Mouse (Mus musculus): Measurements from ENCODE around the gene Endod1. TPM values are rescaled to one million over a fixed set of nuclear protein-coding genes. Genes with fewer than 3 reads are reported as not detected.
"Not testable (repeated sequence)": the region's sequence is repeated elsewhere in the genome, so short reads cannot be mapped to it uniquely, and the experiment has no call there.

Endod1 gene
- total RNA-seq, 2 experiments from 2014 or later, result 74.3 TPM

DNA sequence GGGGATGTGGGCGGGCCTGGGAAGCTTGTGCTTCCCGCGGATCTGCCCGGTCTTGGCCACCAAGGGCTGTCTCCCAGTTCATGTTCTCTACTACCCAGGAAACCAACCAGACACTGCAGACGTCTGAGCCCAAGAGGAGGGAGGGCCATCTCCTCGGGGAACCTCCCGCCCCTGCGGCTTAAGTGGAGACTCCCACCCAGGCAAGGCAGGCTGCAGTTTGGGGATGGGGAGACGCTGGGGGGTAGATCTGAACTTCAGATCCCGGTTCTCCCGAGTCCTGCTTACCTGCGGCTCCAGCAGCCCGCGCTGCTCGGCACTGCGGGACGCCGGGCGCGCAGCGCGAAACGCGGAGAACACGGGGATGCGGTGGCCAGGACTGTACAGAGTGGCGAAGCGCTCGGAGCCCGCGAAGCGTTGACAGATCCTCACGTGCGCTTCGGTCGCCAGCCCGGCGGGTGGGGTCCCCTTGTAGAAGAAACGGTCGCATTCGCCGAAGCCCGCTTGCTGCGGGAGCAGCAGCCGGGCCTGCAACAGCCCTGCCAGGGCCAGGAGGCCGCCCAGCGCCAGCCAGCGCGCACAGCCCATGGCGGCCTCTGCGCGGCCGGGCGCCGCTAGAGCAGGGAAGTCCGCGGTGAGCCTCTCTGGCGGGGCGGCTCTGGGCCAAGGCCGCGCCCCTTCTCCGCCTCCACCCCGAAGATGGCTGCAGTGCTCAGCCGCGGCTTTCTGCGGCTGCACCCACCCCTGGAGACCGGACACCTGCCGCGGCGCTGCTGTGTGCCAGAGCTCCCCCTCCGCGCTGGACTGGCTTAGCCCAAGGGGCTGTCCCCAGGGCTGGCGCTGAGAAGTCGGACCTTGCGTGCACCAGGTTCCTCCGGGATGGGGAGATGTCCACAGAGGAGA, 671 bp downstream of the Endod1 start:
- peak; percentile 73 to 83 for DNase-seq (ENCODE audit: low spot score in 2 of 2)

DNA sequence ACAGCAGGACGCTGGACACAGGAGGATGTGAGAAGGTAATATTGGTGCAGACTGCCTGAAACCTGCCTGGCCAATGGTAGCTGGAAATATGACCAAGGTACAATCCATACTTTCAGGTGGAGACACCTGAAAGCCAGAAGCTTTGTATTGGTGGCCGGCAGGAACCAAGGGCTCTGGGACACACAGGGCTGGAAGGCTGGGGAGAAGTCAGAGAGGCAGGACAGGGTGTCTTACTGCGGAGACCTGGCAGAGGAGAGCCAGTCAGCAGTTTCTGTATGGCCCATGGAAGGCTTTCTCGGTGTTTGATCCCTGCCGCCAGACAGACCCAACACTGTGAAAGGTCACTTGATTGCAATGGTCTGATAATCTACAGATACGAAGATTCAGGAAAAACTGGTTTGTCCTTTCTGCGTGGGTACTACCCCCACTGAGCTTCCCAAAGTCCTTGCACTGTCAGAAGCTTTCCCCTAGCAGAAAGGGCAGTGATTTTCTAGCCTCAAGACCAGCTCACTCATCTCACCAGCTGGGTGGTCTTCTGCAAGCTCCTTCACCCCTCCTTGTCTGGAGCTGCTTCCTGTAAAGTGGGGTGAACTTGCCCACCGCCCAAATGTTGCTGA, 1.4 kb downstream of the Endod1 start:
- no peak for DNase-seq (ENCODE audit: low spot score in 2 of 2)

DNA sequence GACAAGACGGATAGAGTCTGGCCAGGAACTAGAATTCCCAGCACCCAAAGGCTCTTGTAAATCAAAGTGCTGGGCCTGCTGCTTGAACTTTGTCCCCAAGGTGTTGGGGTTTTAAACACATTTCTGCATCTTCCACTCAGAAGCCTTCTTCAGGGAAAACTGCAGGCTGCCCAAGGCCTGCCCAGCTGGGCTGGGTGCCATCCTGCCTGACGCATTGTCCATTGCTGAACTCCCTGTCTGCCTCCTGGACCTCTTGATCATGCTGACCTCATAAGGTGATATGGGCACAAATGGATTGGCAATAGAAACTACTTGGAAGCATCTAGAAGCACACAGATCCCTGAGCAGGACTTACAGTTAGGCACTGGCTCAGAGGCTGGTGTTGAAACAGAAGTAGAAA, 3.2 kb downstream of the Endod1 start:
- DNase-seq (ENCODE audit: low spot score in 2 of 2), result no peak

DNA sequence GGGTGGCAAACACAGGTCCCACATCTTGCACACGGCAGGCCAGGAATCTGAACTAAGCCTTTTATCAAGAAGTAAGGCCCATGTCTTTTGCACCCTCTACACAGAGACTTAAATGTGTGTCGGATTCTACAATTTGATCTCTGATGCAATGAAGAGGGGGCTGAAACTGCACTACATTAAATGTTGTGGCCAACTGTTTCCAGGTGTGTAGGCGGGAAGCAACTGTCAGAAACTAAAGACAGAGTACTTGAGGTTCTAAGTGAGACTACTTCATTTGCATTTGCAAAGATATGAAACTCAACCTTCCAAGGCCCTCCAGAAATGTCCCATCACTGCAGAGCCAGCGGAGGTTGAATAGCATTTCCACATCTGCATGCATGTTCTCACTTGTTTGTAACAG, 5.2 kb downstream of the Endod1 start:
- DNase-seq (ENCODE audit: low spot score in 2 of 2), result peak; percentile 25 to 48

DNA sequence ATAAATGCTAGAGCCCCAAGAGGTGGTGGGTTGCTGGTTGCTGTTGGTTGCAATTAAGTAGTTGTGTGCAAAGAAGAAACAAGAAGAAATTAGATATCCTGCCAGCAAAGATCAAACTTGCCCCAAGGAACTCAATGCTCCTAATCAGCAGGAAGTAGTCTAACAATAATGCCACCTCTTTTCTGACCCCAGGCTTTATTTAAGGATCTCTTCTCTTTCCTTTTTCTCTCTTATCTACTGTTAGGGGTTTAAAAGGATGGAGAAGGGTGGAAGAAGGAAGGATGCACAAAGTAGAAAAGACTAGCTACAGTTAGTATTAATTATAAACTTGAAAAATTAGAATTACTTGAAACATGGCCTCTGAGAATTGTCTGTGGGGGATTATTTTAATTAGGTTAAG, 8.9 kb downstream of the Endod1 start:
- no peak for DNase-seq (ENCODE audit: low spot score in 2 of 2)

DNA sequence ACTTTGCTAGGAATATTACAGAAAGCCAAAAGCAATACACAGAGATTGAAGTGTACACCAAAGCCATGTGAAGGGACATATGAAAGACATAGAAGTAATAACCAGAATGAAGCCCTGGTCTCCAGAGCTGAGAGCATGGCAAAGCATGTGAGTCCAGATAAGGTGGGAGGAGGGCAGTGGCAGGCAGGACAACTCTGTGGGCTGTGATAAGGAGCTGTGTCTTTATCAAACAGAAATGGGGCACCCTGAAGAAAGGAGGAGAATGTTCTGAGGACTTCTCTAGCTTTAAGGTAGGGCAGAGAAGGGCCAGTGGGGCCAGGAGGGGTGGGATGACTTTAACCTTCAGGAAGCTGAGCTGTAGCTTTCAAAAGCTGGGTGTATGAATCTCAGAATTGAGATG, 12.0 kb downstream of the Endod1 start:
- no peak for DNase-seq (ENCODE audit: low spot score in 2 of 2)

DNA sequence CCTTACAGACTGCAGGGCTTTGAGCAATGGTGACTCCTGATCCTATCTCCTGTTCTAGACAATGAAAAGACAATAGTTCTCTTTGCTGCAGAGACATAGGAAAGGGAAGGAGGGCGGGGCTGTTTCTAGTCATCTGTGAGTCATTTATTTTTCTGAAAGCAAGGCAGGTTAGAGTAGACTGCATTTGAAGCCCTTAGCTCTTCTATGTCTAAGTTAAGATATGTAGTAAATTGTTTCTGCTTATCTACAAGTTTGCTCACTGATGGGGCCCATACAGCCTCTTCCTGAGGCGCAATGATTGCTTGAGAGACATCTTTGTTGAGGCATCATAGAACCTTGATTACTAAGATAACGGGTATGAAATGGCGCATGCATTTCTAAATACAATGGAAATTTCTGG, 13.5 kb downstream of the Endod1 start:
- DNase-seq (ENCODE audit: low spot score in 2 of 2), result no peak

DNA sequence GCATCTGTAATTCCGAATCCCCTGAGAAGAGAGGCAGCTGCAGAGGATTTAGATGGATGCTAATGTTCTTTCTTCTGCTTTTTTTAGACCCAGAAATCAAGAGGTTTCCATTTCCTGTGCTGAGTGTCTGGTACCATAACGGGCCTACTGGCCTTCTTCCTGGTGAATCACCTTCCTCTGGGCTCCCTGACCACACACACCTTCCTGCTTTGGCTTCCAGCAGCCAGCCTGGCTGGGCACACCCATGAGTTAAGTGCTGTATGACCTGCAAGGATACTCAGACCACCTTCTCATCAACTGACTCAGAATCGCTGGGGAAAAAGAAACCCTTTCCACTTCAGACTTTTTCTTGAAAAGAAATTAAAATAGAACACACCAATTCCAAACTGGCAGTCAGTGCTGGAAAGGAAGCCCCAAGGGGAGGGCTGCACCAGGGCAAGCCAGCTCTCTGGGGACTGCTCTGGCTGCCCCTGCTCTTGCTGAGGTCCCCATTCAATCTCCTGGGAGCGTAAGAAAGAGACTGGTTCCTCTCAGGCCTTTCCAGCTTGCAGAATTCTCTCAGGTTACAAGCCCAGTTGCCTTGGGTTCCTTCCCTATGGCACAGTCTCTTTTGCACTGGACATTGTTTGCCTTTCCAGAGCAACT, 15.7 kb downstream of the Endod1 start:
- no peak for DNase-seq (ENCODE audit: low spot score in 2 of 2)

DNA sequence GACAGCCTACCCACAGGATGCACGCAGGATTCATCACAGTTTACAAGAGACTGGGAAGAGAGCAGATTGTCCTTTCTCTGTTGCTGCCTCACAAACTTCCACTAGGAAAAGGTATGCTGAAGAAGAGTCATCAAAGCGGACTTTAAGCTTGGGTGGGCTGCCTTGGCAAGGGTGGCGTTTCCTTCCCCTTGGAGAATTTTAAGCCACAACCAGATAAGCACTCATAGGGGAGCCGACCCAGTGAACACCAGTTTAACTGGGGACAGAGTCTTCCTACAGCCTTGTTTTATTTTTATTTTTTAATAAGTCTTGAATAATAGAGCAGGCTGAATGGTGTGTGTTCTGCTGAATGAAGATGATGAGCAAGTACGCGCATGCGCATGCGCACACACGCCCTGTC, 16.6 kb downstream of the Endod1 start:
- DNase-seq (ENCODE audit: low spot score in 2 of 2), result no peak

DNA sequence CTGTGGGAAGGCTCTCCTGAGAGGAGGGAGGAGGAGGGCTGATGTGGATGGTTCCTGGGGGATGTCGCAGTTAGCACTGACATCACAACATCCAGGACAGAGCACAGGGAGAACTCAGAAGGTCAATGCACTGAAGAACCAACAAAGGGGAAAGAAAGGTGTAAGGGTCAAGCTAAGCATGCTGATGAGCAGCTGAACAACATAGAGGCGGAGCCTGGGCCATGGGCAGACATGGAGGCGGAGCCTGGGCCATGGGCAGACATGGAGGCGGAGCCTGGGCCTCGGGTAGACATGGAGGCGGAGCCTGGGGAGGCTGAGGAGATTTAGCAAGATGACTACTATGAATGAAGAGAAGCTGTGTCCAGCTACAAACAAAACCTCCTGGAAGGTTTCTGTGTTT, 17.8 kb downstream of the Endod1 start:
- DNase-seq (ENCODE audit: low spot score in 2 of 2), result no peak

DNA sequence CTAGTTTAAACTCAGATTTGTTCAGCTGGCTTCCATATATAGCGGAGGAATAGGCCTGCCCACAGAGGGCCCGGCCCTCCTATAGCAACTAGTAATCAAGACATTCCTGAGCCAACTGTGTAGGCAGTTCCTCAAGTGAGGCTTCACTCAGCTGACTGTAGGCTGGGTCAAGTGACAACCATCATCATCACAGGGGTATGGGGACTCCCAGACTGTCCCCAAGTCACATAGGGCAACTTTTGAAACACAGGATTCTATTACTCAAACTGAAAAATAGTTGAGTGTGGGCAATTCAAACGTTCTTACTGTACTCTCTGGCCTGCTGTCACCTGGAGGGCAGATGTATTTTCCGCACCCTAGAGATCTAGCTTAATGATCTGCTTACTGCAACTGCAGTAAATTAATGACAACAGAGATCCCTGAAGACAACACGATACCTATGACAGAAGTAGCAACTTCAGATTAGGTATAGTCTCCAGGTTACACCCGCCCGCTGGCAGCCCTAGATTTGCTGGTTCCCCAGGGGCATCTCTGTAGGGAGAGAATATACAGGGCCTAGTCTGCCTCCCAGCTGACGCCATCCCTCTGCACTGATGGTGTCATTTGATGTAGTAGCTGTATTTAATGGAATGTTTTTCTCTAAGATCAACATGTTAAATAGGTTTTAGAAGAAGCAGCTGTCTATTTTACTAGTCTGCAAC, 19.1 kb downstream of the Endod1 start:
- no peak for DNase-seq (ENCODE audit: low spot score in 2 of 2)

DNA sequence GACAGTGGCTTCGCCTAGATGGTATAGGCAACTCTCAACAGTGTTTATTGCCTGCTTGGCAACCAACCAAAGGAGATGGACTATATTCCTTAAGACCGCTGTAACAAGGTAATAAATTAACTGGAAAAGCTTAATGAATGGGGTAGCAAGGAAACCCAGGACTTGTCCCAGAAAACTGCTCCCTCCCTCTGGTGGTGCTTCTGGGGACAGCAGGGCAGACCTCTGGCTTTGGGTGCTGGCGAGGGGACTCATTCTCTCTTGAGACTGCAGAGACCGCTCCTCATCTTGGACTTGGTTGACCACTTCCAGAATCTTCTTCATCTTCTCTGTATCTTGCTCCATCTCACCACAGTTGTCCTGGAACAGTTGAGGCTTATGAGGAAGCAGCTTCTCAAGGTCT, 24.3 kb downstream of the Endod1 start:
- no peak for DNase-seq (ENCODE audit: low spot score in 2 of 2)

DNA sequence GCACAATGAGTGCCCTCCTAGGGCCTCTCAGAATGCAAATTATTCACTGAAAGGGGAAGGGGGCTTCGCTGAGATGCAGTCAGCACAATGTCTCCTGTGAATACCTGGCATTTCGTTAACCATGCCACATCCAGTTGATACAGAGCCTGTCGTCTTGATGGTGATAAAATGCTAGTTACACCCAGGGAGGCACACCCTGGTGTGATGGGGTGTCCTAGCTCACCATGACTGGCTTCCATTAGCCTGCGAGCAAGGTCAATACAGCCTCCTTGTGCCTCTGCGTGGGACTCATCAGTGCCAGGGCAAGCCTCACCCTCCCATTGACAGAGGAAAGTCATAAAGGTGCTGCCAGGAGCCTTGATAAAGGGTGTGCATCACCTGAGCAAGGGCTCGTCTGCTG, 26.5 kb downstream of the Endod1 start:
- no peak for DNase-seq (ENCODE audit: low spot score in 2 of 2)

DNA sequence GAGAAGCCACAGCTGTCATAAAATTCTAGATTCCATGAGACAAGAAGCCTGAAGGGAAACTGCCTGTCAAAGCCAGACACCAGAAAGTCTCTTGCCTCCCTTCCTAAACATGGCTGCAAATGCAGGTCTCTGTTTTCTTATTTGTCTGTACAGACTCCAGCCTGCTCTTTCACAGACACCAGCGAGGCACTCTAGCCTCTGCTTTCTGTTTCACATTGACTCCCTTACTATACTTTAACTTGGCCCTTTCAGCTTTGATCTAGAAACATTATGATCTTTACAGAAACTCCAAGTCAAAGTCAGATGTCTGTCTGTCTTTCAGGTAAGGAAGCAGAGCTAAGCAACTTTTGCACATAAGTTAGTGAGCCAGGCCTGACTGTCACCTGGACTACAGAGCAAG, 29.0 kb downstream of the Endod1 start:
- DNase-seq (ENCODE audit: low spot score in 2 of 2), result no peak

DNA sequence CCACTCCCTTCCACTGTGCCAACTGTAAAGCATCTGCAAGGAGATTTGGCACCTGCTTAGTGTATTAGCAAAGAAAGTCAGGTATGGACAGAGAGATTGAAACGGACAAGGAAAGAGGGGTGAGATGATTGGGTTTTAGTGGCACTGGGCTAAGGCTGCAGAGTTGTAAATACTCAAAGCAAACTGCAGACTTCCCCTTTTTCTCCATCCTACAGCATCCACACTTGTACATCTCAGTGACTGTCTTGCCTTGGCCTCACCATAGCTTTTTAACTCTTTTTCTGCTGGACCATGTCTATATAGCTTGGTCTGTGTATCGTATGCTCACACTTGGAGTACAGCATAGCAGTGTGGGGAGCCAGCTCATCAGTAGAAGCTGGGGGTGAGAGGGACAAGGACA, 30.5 kb downstream of the Endod1 start:
- DNase-seq (ENCODE audit: low spot score in 2 of 2), result no peak

DNA sequence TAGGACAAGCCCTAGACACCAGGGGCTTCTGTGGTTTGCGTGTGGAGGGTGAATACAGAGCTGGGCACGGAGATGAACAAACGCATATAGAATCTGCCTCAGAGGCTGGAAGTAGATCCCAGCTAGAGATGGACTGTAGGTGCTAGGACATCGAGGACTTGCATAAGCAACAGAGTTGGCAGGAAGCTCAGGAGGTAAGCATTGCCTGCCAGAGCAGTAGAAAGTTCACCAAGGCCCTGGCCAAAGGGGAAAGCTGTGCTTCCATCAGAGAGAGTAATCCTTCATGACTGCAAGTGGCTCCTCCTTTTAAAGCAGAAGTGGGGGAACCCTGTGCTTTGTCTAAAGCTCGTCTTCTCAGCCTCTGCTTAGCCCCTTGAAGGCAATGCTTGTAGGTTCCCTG, 31.9 kb downstream of the Endod1 start:
- DNase-seq (ENCODE audit: low spot score in 2 of 2), result no peak

DNA sequence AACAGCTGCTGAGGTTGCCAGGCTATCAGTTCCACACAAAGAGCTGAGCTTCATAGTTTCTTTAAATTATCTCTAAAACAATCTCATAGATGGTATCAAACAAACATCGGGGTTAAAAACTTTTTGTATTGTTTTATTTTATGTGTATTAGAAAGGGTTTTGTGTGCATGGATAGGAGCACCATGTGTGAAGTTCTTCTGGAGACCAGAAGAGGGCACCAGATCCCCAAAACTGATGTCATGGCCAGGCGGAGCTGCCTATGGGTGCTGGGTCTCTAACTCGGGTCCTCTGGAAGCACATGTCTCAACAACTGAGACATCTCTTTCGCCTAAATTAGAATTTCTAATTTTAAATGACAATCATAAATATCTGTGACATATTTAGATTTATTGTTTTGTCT, 32.9 kb downstream of the Endod1 start:
- peak in 1 of 2 experiments; percentile 34 for DNase-seq (ENCODE audit: low spot score in 2 of 2)

DNA sequence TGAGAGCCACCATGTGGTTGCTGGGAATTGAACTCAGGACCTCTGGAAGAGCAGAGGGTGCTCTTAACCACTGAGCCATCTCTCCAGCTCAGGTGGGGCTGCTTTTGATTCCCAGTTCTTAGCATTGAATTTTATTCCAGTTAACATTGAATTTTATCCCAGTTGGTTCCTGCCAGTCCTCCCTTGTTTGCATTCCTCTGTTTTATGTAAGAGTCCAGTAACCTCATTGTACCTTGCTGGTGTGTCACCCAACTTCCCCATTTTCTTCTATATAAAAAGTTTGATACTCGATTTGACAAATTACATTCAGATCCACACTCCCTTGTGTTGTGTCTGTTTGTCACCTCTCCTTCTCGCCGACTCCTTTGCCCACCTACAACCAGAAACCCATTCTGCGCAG, 35.4 kb downstream of the Endod1 start:
- not testable (repeated sequence) for DNase-seq (ENCODE audit: low spot score in 2 of 2)

DNA sequence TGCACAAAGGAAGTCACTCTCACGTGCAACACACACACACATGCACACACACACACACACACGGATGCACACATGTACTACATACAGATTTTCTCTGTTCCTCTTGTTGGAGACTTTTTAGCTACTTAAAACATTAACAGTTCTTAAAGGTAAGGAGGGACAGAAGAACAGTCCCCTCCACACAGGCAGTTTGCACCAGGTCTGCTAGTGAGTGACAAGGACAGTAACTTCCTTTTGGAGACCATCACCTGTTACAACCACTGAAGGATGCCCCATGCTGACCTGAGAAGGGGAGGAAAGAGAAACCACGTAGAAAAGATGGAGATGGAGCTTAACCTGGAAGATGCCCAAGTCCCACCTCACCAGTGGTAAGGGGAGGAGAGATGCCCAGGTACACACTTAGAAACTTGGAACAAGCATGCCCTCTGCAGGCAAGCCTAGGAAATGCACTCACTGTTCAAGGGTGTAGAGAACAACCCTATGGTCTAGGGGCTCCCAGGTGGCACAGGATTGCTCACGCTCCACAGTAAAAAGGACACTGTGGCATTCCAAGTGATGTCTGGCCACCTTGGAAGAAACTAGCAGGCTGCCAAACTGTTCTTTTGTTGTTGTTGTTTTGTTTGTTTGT, 39.2 kb downstream of the Endod1 start:
- peak; percentile 67 to 77 for DNase-seq (ENCODE audit: low spot score in 2 of 2)

DNA sequence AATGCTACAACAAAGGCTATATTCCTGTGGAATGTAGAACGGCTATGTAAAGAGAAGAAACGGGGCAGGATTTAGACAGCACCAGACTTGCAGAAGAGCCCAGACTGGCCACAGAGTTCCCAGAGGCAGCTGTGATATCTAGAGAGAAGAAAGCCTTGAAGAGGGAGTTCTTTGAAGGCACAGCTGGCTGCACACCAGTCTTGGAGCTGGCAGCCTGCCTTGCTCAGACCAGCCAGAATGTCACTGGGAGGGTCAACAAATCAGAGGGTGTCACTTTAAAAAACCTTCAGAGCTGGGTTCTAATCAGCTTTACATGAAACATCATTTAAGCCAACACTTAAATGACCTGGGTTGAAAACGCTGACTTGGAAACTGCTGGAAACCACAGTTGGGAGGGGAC, 42.6 kb downstream of the Endod1 start:
- no peak for DNase-seq (ENCODE audit: low spot score in 2 of 2)

DNA sequence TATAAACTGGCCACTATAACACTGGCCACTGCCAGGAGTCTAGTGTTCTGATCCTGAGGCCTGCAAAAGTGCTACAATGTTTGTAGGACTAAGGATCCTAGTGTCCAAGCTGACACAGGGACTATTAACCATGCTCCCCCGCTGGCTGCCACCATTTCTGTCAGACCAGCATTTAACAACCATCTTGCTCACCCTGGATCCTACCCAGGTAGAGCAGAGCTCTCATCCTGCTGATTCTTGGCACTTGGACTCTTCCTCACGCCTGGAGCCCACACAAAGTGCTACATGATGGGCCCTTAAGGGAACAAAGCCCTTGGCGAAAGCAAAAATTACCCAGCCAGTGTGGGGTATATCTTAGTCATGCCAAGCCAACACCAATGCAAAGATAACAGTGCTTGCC, 44.4 kb downstream of the Endod1 start:
- peak in 1 of 2 experiments; percentile 20 for DNase-seq (ENCODE audit: low spot score in 2 of 2)
